Mouse (Mus musculus): ENCODE results near the gene Tuba1b. TPM values are rescaled to one million over a fixed set of nuclear protein-coding genes. Genes with fewer than 3 reads are reported as not detected.
"Not testable (repeated sequence)": the region's sequence is repeated elsewhere in the genome, so short reads cannot be mapped to it uniquely, and the experiment has no call there.

Tuba1b gene
- polyA plus RNA-seq, 1 experiment from 2014 or later = 1,504 TPM

DNA sequence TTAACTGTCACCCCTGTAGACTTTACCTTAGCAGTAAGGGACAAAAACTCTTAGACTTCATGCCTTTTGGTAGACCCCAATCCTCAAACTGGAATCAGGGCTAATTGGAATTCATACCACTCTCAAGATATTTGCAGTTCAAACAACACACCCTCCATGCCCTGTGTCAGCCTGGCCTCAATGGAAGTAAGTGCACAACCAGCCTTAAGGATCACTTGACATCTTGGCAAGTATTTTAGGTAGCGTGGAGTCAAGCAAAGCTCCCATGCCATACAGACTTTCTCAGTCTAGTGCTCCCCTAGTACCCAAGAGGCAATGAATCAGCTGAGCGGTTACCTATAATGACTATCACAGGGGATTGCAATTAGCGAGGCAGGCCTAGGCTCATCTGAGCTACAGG, 3.4 kb downstream of the Tuba1b start:
- no peak overlapping the region for H3K4me2 ChIP-seq (ENCODE audit: low read depth, low read length)
- ATAC-seq (replicated peaks; ENCODE audit: extremely low read depth, insufficient read depth, low FRiP score) = no peak
- no peaks in the 10 kb centered on the region for H3K9me3 ChIP-seq (replicated peaks; ENCODE audit: control insufficient read depth, low read length)
- H3K36me3 ChIP-seq (ENCODE audit: control insufficient read depth, insufficient read depth) = peaks cover 9% of the 10 kb centered on the region
- whole genome bisulfite sequencing = 78% methylated on average over 3 of the region's 3 CpGs
- peaks cover 20% of the 10 kb centered on the region for H3K4me1 ChIP-seq (ENCODE audit: control insufficient read depth, insufficient read depth, low read length)
- peak overlapping the region; percentile 24; the same call in 1 of the 2 replicates for H3K9ac ChIP-seq (ENCODE audit: low read length)
- H3K4me3 ChIP-seq (ENCODE audit: low read length) = no peak overlapping the region
- no peak overlapping the region for H3K27ac ChIP-seq (ENCODE audit: low read length)
- no peaks in the 10 kb centered on the region for H3K27me3 ChIP-seq (ENCODE audit: control insufficient read depth, insufficient read depth, low read length)

DNA sequence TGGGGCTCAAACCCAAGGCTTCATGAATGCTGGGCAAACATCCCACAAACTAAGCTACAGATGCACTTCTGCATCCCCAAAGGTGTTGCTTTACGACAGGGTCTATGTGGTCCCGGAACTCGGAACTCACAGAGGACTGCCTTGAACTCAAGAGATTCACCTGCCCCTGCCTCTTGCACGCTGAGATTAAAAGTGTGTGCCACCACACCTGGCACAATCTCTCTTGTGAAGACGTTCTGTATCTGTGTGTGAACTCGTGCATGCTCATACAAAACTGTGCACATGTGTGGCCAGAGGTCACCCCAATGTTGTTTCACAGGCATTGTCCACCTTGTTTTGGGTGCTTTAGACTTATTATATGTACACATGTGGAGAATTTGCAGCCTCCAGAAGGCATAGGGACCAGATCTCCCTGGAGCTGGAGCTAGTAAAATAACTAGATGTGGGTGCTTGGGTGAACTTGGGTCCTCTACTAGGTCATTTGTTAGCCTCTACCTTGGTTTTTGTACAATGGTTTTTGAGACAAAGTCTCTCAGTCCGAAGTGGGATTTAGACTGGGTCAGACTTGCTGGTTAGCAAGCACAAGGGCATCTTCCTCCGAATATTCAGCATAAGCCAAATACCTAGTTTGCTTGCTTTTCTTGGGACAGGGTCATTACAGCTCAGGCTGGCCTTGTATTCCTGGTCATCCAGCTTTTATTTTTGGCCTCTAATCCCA, 4.2 kb downstream of the Tuba1b start:
- 48% methylated on average over 8 of the region's 8 CpGs for WGBS
- no peaks in the 10 kb centered on the region for H3K27me3 ChIP-seq (ENCODE audit: control insufficient read depth, insufficient read depth, low read length)
- H3K4me1 ChIP-seq (ENCODE audit: control insufficient read depth, insufficient read depth, low read length) = peaks cover 13% of the 10 kb centered on the region
- no peak overlapping the region for H3K4me3 ChIP-seq (ENCODE audit: low read length)
- no peak for ATAC-seq (replicated peaks; ENCODE audit: extremely low read depth, insufficient read depth, low FRiP score)
- no peaks in the 10 kb centered on the region for H3K9me3 ChIP-seq (replicated peaks; ENCODE audit: control insufficient read depth, low read length)
- H3K27ac ChIP-seq (ENCODE audit: low read length) = peak overlapping the region; percentile 40; the same call in 1 of the 2 replicates
- 0 out of 2 replicates have a peak overlapping the region, but pooled peaks have one; percentile 25 for H3K9ac ChIP-seq (ENCODE audit: low read length)
- H3K4me2 ChIP-seq (ENCODE audit: low read depth, low read length) = no peak overlapping the region
- H3K36me3 ChIP-seq (ENCODE audit: control insufficient read depth, insufficient read depth) = peaks cover 9% of the 10 kb centered on the region

DNA sequence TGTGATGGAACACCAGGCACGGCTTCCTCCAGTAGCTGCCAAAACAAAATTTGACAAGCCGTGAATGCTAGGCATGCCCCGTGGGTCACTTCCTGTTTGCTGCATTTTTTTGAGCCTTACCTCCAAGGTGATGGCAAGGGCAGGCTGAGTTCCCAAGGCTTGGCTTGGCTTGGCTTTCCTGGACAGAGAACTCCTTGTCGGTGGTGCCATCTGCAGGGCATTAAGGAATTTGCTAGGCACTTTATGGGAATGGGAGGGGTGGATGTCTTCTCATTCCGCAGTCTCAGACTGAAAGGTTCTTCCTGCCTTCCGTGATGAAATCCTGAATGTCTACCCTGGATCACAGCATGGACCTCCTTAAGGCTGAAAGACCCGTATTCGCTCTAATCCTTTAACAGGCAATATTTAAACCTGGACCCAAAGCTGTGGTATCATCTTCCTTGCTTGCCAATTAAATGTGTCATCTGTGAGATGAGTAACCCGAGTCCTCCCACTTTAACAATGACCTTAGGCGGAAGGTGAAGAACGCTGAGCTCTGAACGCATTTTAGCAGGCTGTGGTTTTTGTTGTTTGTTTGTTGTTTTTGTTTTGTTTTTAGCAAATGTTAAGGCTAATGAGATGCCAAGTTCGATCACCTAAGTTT, 5.6 kb downstream of the Tuba1b start:
- H3K27me3 ChIP-seq (ENCODE audit: control insufficient read depth, insufficient read depth, low read length) = no peaks in the 10 kb centered on the region
- WGBS = 16% methylated on average over 13 of the region's 13 CpGs
- ATAC-seq (replicated peaks; ENCODE audit: extremely low read depth, insufficient read depth, low FRiP score) = peak; percentile 67
- peak overlapping the region; percentile 58 for H3K27ac ChIP-seq (ENCODE audit: low read length)
- no peak overlapping the region for H3K4me3 ChIP-seq (ENCODE audit: low read length)
- H3K36me3 ChIP-seq (ENCODE audit: control insufficient read depth, insufficient read depth) = peaks cover 9% of the 10 kb centered on the region
- peak overlapping the region; percentile 24; the same call in 1 of the 2 replicates for H3K4me2 ChIP-seq (ENCODE audit: low read depth, low read length)
- H3K9me3 ChIP-seq (replicated peaks; ENCODE audit: control insufficient read depth, low read length) = no peaks in the 10 kb centered on the region
- H3K4me1 ChIP-seq (ENCODE audit: control insufficient read depth, insufficient read depth, low read length) = peaks cover 12% of the 10 kb centered on the region
- 0 out of 2 replicates have a peak overlapping the region, but pooled peaks have one; percentile 24 for H3K9ac ChIP-seq (ENCODE audit: low read length)

GRCm38 (mm10) chr15:98927566-98927965, 6.8 kb downstream of the Tuba1b start:
- H3K4me3 ChIP-seq (ENCODE audit: low read length) = no peak overlapping the region
- no peak overlapping the region for H3K27ac ChIP-seq (ENCODE audit: low read length)
- H3K27me3 ChIP-seq (ENCODE audit: control insufficient read depth, insufficient read depth, low read length) = no peaks in the 10 kb centered on the region
- no peaks in the 10 kb centered on the region for H3K9me3 ChIP-seq (replicated peaks; ENCODE audit: control insufficient read depth, low read length)
- H3K9ac ChIP-seq (ENCODE audit: low read length) = no peak overlapping the region
- H3K4me2 ChIP-seq (ENCODE audit: low read depth, low read length) = no peak overlapping the region
- ATAC-seq (replicated peaks; ENCODE audit: extremely low read depth, insufficient read depth, low FRiP score) = no peak
- peaks cover 9% of the 10 kb centered on the region for H3K4me1 ChIP-seq (ENCODE audit: control insufficient read depth, insufficient read depth, low read length)
- peaks cover 9% of the 10 kb centered on the region for H3K36me3 ChIP-seq (ENCODE audit: control insufficient read depth, insufficient read depth)
- 80% methylated on average over 5 of the region's 5 CpGs for WGBS

- Histone ChIP-seq H3K36me3 (ENCODE audit: control insufficient read depth, insufficient read depth) (no peaks in the 10 kb centered on the region), H3K4me3 (ENCODE audit: low read length) (no peak overlapping the region), H3K9me3 (replicated peaks; ENCODE audit: control insufficient read depth, low read length) (no peaks in the 10 kb centered on the region), H3K9ac (ENCODE audit: low read length) (no peak overlapping the region), H3K27me3 (ENCODE audit: control insufficient read depth, insufficient read depth, low read length) (no peaks in the 10 kb centered on the region), H3K27ac (ENCODE audit: low read length) (no peak overlapping the region), H3K4me1 (ENCODE audit: control insufficient read depth, insufficient read depth, low read length) (0 out of 2 replicates have a peak, but pooled peaks cover 4% of the 10 kb centered on the region), H3K4me2 (ENCODE audit: low read depth, low read length) (no peak overlapping the region)
- ATAC-seq (replicated peaks; ENCODE audit: extremely low read depth, insufficient read depth, low FRiP score) = no peak
- WGBS = 58% methylated on average over 3 of the region's 3 CpGs
Measured at GRCm38 (mm10) chr15:98924682-98925081, 9.7 kb downstream of the Tuba1b start.

DNA sequence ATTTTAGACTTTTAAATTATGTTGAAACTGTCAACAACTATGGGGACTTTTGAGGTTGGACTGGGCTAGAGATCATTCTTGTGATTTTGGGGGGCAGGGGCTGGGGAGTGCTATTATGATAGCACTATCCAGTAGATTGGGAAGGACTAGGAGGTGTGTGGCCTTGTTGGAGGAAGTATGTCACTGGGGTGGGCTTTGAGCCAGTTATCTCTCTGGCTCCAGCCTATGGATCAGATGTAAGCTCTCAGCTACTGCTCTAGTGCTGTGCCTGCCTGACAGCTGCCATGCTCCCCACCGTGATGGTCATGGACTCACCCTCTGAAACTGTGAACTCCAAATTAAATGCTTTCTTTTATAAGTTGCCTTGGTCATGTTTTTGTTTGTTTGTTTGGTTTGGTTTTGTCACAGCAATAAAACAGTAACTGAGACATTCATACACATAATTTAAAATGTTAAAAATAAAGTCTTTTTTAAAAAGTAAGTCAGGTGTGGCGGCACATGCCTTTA, 11.3 kb downstream of the Tuba1b start:
- WGBS = 80% methylated on average over 2 of the region's 2 CpGs
- no peak overlapping the region for H3K9ac ChIP-seq (ENCODE audit: low read length)
- no peaks in the 10 kb centered on the region for H3K36me3 ChIP-seq (ENCODE audit: control insufficient read depth, insufficient read depth)

DNA sequence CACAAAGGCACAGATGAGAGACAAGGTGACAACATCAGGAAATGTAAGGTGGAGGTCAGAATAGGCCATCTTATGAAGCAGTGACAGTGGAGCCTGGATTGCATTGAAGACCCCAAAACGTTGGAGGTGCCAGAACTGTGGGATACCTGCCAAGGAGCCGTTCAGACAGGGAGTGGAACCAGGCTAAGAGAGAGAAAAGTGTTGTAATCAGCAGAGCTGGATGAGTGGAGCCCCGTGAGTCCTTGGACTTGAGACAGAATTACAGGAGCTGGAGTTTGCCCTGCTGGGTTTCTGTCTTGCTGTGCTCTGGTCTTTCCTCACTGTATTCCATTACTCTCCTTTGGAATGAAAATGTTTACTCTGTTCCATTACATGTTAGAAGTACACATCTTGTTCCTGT, 11.8 kb downstream of the Tuba1b start:
- Histone ChIP-seq H3K27ac (ENCODE audit: low read length) (no peak overlapping the region), H3K27me3 (ENCODE audit: control insufficient read depth, insufficient read depth, low read length) (no peaks in the 10 kb centered on the region), H3K4me2 (ENCODE audit: low read depth, low read length) (no peak overlapping the region), H3K36me3 (ENCODE audit: control insufficient read depth, insufficient read depth) (no peaks in the 10 kb centered on the region), H3K9me3 (replicated peaks; ENCODE audit: control insufficient read depth, low read length) (no peaks in the 10 kb centered on the region), H3K4me1 (ENCODE audit: control insufficient read depth, insufficient read depth, low read length) (no peaks in the 10 kb centered on the region; the same call in 1 of the 2 replicates), H3K4me3 (ENCODE audit: low read length) (no peak overlapping the region), H3K9ac (ENCODE audit: low read length) (0 out of 2 replicates have a peak overlapping the region, but pooled peaks have one; percentile 16)
- 29% methylated on average over 3 of the region's 3 CpGs for WGBS
- no peak for ATAC-seq (replicated peaks; ENCODE audit: extremely low read depth, insufficient read depth, low FRiP score)

More for the DNA sequence above, 11.3 kb downstream of the Tuba1b start:
- Histone ChIP-seq H3K27ac (ENCODE audit: low read length) (no peak overlapping the region), H3K4me1 (ENCODE audit: control insufficient read depth, insufficient read depth, low read length) (no peaks in the 10 kb centered on the region; the same call in 1 of the 2 replicates), H3K4me2 (ENCODE audit: low read depth, low read length) (no peak overlapping the region), H3K4me3 (ENCODE audit: low read length) (no peak overlapping the region), H3K27me3 (ENCODE audit: control insufficient read depth, insufficient read depth, low read length) (no peaks in the 10 kb centered on the region), H3K9me3 (replicated peaks; ENCODE audit: control insufficient read depth, low read length) (no peaks in the 10 kb centered on the region)
- ATAC-seq (replicated peaks; ENCODE audit: extremely low read depth, insufficient read depth, low FRiP score) = no peak

- no peak overlapping the region for H3K4me3 ChIP-seq (ENCODE audit: low read length)
Measured at GRCm38 (mm10) chr15:98921510-98921909, 12.9 kb downstream of the Tuba1b start.

GRCm38 (mm10) chr15:98918499-98918895, 15.9 kb downstream of the Tuba1b start:
- H3K4me3 ChIP-seq (ENCODE audit: low read length) = peak overlapping the region; percentile 95
- H3K36me3 ChIP-seq (ENCODE audit: control insufficient read depth, insufficient read depth); H3K9me3 ChIP-seq (replicated peaks; ENCODE audit: control insufficient read depth, low read length); ATAC-seq (replicated peaks; ENCODE audit: extremely low read depth, insufficient read depth, low FRiP score); H3K27me3 ChIP-seq (ENCODE audit: control insufficient read depth, insufficient read depth, low read length); H3K4me1 ChIP-seq (ENCODE audit: control insufficient read depth, insufficient read depth, low read length): not testable (repeated sequence)
- peak overlapping the region; percentile 72 for H3K9ac ChIP-seq (ENCODE audit: low read length)
- H3K27ac ChIP-seq (ENCODE audit: low read length) = peak overlapping the region; percentile 74
- H3K4me2 ChIP-seq (ENCODE audit: low read depth, low read length) = peak overlapping the region; percentile 64
- 28% methylated on average over 8 of the region's 8 CpGs for WGBS

More at GRCm38 (mm10) chr15:98921510-98921909, 12.9 kb downstream of the Tuba1b start:
- Histone ChIP-seq H3K4me1 (ENCODE audit: control insufficient read depth, insufficient read depth, low read length) (peaks cover 4% of the 10 kb centered on the region), H3K27me3 (ENCODE audit: control insufficient read depth, insufficient read depth, low read length) (no peaks in the 10 kb centered on the region), H3K4me2 (ENCODE audit: low read depth, low read length) (no peak overlapping the region), H3K36me3 (ENCODE audit: control insufficient read depth, insufficient read depth) (no peaks in the 10 kb centered on the region), H3K9ac (ENCODE audit: low read length) (no peak overlapping the region), H3K9me3 (replicated peaks; ENCODE audit: control insufficient read depth, low read length) (no peaks in the 10 kb centered on the region), H3K27ac (ENCODE audit: low read length) (no peak overlapping the region)
- 85% methylated on average over 5 of the region's 5 CpGs for WGBS
- no peak for ATAC-seq (replicated peaks; ENCODE audit: extremely low read depth, insufficient read depth, low FRiP score)

Data from heart, embryonic 16.5 days (tissue).